Mouse (Mus musculus) olfactory bulb, adult 2 months (tissue): ENCODE measurements around the gene Sdf4.

Experiments used
- CTCF ChIP-seq: fragments of 200-500 bp; IDR thresholded peaks from 2 replicates; pipeline ENCODE4 v1.5.1; 2012; ENCODE audit warnings: low read depth, mild to moderate bottlenecking, low read length, moderate library complexity; ENCODE audit not compliant: insufficient read depth
- POLR2A ChIP-seq: fragments of 200-500 bp; IDR thresholded peaks from 2 replicates; pipeline ENCODE4 v1.6.1; 2012; ENCODE audit warnings: mild to moderate bottlenecking, low read depth, low read length, moderate library complexity; ENCODE audit not compliant: insufficient read depth

GRCm38 (mm10) chr4:156026013-156026412 is 33.3 kb downstream of the Sdf4 start, which contains the start of gene Tnfrsf18:
- no peak for TF ChIP-seq CTCF
- no peak for TF ChIP-seq POLR2A
